28 mouse cellular contexts compared by ENCODE assay signal in genomic region chr10:47509190-47509589, GRCm38 (mm10).
"Had no signal": no experiment of that assay in that cellular context is flagged by ENCODE, and none has a peak within 500 bp of the region (broad histone marks: within the 10 kb centered on the region; RNA-seq: fewer than 3 reads in every experiment).

No protein-coding gene starts in this region.

- H3K9ac ChIP-seq: embryonic facial prominence, embryonic 12.5 days; embryonic facial prominence, embryonic 13.5 days; embryonic facial prominence, embryonic 15.5 days; forebrain, embryonic 12.5 days; forebrain, embryonic 13.5 days; forebrain, embryonic 15.5 days; forebrain, postnatal 0 days had no signal

- H3K4me1 ChIP-seq: embryonic facial prominence, embryonic 10.5 days; embryonic facial prominence, embryonic 12.5 days; embryonic facial prominence, embryonic 13.5 days; embryonic facial prominence, embryonic 15.5 days; forebrain, embryonic 10.5 days; forebrain, embryonic 12.5 days; forebrain, embryonic 13.5 days; forebrain, embryonic 15.5 days; heart, embryonic 10.5 days had no signal

- ATAC-seq: forebrain, embryonic 13.5 days; forebrain, embryonic 14.5 days; forebrain, embryonic 15.5 days; forebrain, postnatal 0 days had no signal

- H3K36me3 ChIP-seq: embryonic facial prominence, embryonic 10.5 days; embryonic facial prominence, embryonic 12.5 days; embryonic facial prominence, embryonic 13.5 days; embryonic facial prominence, embryonic 15.5 days; forebrain, embryonic 10.5 days; forebrain, embryonic 12.5 days; forebrain, embryonic 15.5 days; heart, embryonic 10.5 days had no signal

- H3K4me2 ChIP-seq: embryonic facial prominence, embryonic 12.5 days; embryonic facial prominence, embryonic 13.5 days; embryonic facial prominence, embryonic 15.5 days; forebrain, embryonic 12.5 days; forebrain, embryonic 13.5 days; forebrain, embryonic 15.5 days; heart, embryonic 11.5 days had no signal

- H3K4me3 ChIP-seq: embryonic facial prominence, embryonic 10.5 days; embryonic facial prominence, embryonic 12.5 days; embryonic facial prominence, embryonic 13.5 days; embryonic facial prominence, embryonic 15.5 days; erythroblast, embryonic 14.5 days; forebrain, embryonic 10.5 days; forebrain, embryonic 12.5 days; forebrain, embryonic 13.5 days; forebrain, embryonic 15.5 days; gastrocnemius, adult 2 months; heart, adult 2 months; heart, embryonic 10.5 days had no signal

- H3K9me3 ChIP-seq: embryonic facial prominence, embryonic 10.5 days; embryonic facial prominence, embryonic 12.5 days; embryonic facial prominence, embryonic 13.5 days; embryonic facial prominence, embryonic 15.5 days; forebrain, embryonic 10.5 days; forebrain, embryonic 12.5 days; forebrain, embryonic 13.5 days; forebrain, embryonic 15.5 days; heart, embryonic 10.5 days had no signal

- DNase-seq: cerebellum, adult 9-10 months; cerebellum, adult 9-11 months; cerebellum, postnatal 10 days; cerebellum, postnatal 14 days; cerebellum, postnatal 25 days; cerebellum, postnatal 36 days; embryo, embryonic 11 days; forebrain, postnatal 0 days; gastrocnemius, adult 2 months; gastrocnemius, postnatal 10 days; gastrocnemius, postnatal 14 days; gastrocnemius, postnatal 25 days; gastrocnemius, postnatal 36 days; heart, adult 11 months; heart, adult 18-20 months; heart, adult 2 months had no signal

- H3K27me3 ChIP-seq: embryonic facial prominence, embryonic 12.5 days; embryonic facial prominence, embryonic 13.5 days; embryonic facial prominence, embryonic 15.5 days; forebrain, embryonic 12.5 days; forebrain, embryonic 13.5 days; forebrain, embryonic 15.5 days had no signal

- H3K27ac ChIP-seq: embryonic facial prominence, embryonic 10.5 days; embryonic facial prominence, embryonic 12.5 days; embryonic facial prominence, embryonic 13.5 days; embryonic facial prominence, embryonic 15.5 days; forebrain, embryonic 10.5 days; forebrain, embryonic 12.5 days; forebrain, embryonic 13.5 days; forebrain, embryonic 15.5 days; gastrocnemius, adult 2 months; heart, adult 2 months; heart, embryonic 10.5 days had no signal
